Mouse (Mus musculus) erythroblast, adult 5-6 weeks (primary cell): ENCODE results near the gene Atxn7l3. TPM values are rescaled to one million over a fixed set of nuclear protein-coding genes. Genes with fewer than 3 reads are reported as not detected.
"Not testable (repeated sequence)": the region's sequence is repeated elsewhere in the genome, so short reads cannot be mapped to it uniquely, and the experiment has no call there.

Experiments used
- ATAC-seq: replicated peaks from 2 replicates; pipeline ENCODE4 v1.8.0; 2016; ENCODE audit warnings: moderate number of reproducible peaks, mild to moderate bottlenecking, moderate TSS enrichment, inconsistent platforms; ENCODE audit not compliant: poor library complexity, low FRiP score, severe bottlenecking
- total RNA-seq, 2 experiments: library from RNA; stranded (forward) in 1 of 2; stranded (reverse) in 1 of 2; fragments of 150-400 nt in 1 of 2; fragments of 200-764, 138-1000 nt in 1 of 2; gene quantifications; 2 replicates each; pipeline versions ENCODE4 v1.2.3 to v1.2.4; 2015 to 2017; ENCODE audit warnings: low replicate concordance in 2 of 2

The Atxn7l3 gene
- total RNA-seq, 2 experiments from 2014 or later: 5.7 to 6.3 TPM

DNA sequence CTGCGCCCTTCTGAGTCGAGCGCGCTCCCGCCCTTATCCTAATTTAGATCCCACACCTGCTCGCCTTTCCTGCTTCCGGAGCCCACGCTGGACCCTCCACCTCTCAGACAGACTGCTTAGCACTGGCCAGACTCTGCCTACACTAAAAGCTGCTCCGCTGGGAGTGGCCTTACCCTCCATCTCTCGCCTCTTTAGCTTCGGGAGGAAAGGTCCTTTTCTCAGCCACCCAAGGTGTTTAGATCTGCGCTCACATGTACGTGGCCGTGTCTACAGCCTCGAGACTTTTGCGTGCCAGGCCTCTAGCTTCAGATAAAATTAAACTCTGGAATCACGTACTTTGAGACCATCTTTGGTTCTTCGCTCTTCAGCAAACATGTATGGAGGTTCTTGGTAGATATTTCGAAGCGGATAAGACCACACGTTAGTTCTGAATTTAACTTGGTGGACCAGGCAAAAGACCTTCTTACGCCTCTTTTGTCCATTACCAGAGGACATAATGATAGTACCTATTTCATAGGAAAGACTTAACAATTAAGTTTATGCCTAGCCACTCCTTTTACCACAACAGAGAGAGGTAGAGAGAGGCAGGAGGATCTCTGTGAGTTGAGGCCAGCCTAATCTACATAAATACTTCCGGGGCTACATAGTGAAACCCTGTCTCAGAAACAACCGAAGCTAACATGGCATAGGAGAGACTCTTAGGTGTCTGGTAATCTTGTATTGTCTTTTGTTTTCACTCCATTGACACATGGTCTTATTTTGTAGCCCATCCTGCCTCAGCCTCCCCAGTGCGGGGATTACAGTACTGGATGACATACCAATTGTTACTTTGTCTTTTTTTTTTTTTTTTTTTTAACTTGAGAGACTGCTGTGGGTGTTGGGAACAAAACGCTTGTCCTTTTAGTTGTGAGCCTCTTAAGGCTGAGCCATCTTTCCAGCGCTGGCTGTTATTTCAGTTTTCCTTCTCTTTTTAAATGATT lies 1.4 kb upstream of the Atxn7l3 start:
- ATAC-seq: peak; percentile 31; the same call in 1 of the 2 replicates

DNA sequence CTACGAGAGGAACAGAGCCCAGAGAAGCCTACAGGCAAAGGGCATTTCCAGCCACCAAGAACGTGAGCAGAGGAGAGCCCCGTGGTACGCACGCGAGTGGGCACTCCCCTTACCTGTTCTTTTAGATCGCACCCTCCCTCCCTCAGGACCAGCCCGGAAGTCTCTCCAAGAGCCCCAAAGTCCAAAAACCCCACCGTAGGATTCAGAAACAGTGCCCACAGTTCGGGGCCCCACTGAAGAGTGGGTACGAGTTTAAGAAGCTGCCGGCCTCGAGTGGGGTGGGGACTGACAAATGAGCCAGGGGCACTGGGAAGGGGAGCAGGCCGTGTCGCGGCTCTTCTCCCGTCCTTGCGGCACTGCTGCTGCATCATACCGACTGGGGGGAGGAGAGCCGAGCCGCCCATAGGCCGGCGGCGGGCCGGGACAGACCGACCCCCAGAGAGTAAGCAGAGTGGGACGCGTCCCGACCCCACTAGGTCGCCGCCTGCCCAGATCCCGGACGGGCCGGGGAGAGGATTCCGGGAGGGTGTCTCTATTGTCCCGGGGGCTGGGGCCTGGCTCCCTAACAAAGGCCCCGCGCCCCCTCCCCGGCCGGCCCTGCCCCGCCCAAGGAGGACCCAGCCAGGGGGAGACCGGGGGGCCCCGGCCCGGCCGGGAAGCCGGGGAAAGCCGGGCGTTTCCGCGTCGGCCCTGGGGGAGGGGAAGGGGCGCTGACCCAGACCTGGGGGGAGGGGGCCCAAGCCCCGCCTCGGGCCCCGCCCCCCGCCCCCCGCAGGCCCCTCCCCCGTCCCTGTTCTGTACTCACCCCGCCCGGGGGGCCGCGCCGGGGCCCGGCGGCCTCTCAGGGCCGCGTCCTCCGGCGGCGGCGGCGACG lies 596 bp downstream of the Atxn7l3 start:
- ATAC-seq: peak; percentile 3; the same call in 1 of the 2 replicates

DNA sequence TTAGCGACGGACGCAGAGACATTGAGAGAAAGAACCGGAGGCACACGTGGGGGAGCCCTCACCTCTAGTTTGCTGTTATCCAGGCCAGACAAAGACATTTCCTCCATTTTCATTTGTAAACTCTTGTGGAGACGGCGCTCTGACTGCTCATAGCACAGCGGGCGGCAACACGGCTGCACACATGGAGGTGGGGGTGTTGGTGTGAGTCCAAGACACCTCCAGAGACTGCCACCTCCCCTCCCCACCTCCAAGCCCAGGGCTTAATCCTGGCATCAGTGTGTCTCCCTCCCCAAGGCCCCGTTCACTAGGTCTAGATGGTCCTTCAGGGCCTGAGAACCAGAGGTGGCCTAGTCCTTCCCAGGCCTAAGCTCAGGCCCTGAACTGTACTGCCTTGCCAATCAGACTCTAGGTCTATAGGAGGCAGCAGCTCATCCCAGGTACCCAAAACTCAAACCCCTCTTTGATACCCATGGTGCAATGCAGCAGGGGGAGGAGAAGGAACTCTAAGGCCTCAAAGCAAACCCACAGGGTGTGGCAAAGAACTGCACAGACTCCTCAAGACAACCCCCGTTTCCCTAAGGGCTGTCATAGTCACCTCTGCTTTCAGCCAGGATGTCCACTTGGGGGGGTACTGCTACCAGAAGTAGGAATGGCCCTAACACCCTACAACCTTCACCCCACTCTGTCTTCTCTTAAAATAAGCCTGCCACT lies 1.4 kb downstream of the Atxn7l3 start:
- no peak for ATAC-seq

DNA sequence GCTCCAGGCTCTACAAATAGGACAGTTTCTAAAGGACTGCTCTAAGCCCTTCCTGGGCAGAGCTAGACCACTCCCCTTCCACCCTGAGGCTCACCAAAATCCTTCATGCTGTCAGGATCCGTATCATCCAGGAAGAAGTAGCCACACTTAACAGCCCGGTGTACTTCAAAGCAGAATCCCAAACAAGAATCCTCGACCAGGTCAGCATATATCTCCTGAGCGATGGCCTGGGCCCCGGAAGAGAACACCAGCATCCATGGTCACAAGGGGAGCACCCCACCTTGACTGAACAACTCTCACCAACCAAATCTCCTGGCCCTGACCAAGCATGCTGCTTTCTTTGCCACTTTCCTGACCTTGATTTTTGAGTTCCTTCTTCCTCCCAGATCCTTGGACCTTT lies 2.0 kb downstream of the Atxn7l3 start:
- no peak for ATAC-seq

DNA sequence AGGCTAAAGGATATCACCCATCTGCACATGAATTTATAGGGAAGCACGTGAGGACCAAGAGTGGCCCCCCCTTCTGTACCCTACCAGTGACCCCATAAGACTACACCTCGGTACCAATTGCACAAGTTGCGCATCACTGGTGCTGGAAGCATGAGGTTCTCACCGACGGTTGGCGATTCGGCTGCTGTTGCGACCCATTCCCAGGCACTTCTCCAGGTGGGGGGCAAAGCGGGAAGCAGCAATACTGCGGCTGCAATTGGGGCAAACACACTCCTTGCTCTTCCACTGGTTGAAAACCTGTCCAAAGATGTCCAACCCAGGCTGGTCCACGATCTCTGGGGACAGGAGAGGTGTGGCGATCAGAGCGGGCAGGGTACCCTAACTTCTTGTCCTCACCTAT lies 2.5 kb downstream of the Atxn7l3 start:
- no peak for ATAC-seq

DNA sequence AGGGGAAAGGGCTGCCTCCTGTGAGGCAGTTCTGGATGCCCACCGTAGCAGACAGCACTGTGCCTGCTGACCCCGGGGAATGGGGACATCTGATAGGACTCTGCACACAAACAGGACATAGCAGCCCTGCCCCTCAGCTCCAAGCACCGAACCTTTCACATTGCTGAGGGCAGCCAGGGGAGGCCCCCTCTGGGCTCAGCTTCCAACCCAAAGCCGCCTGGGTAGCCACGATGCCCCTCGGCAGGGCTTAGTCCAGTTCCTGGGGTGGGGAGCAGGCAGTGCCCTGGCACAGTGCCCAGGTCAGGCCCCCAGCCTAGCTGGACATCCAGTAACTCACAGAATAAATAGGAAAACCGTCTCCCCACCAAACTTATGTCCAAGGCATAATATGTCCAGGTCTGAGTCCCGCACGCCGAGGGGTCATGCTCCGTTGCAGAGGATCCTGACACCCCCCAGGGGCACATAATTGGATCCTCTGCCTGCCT lies 5.3 kb downstream of the Atxn7l3 start:
- no peak for ATAC-seq

DNA sequence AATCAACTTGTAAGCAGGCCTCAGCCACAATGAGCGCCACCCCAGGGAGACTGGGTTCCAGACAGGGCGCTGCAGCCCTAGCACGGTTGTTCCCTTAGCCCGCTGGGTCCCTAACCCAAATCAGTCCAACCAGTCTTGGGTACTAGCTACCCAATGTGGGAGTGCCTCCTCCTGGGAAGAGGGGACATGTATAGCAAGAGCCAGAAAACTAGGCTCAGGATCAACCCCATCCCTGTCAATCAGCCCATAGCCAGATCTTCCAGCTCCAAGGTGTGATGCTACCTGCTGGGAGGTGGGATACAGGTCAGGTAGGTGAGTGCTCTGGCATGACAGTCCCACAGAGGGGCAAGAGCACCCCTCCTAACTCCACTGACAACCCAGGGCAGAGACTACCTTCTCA lies 6.3 kb downstream of the Atxn7l3 start:
- no peak for ATAC-seq

DNA sequence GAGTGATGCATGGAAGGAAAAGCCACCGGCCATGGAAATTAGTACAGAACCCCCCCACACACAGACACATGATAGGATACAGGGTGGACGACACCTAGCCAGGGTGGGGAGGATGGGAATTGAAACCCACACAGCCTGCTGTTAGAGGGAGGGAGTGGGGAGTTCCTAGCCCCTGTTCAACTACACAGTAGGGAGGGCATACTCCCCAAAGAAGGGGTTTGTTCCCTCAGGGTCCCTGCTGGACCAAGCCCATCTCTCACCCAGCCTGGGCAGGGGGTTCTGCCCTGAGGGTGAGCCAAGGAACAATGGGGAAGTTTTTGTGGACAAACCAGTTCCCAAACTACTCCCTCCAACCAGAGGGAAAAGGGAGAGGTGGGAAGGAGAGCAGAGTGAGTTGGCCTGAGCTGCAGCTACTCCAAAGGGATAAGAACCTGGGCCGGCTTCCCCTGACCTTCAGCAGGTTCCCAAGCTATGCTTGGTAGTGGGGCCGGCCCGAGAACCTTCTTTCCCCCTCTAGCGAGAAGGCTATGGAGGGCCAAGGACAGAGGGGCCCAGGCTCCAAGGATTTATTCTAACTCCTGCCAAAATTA lies 6.8 kb downstream of the Atxn7l3 start:
- no peak for ATAC-seq

DNA sequence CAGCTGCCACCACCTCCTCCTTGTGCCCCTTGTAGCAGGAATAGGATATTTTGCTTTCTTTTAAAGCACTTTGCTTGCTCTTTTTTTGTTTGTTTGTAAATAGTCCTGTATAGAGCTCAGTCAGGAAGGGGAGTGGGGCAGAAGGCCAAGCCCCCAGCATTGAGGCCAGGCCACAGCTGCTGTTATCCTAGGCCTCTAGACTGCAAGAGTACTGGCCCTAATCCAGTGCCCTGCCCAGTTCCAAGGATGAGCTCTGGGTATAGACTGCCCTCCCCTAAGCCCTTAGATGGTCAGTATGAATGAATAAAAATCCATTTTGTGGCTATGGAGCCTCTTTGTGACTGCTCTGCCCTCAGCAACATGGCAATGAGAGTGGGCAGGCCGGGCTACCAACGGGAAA lies 7.5 kb downstream of the Atxn7l3 start:
- ATAC-seq: no peak

DNA sequence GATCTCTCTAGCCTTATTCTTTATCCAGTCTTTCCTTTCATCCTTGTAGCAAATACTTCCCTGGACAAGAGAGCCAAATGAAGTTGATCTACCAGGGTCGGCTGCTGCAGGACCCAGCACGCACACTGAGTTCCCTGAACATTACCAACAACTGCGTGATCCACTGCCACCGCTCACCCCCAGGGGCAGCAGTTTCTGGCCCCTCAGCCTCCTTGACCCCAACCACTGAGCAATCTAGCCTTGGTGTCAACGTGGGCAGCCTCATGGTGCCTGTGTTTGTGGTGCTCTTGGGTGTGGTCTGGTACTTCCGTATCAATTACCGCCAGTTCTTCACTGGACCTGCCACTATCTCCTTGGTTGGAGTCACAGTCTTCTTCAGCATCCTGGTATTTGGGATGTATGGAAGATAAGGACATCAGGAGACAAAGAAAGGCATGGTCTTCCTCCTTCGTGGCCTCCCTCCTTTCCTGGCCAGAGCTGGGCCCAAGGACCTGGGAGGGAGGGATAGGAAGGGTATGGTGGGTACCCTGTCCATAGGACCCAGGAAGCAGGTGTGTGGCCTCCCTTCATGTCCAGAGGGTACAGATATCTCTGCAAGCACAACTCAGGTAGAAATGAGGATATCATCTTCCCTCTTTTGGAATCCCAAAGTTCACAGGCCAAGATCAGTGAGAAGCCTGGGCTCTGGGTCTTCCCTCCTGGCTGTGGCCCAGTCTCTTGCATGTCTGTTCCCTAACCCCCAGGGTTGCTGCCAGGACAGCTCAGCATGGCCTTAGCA lies 8.2 kb downstream of the Atxn7l3 start:
- 0 out of 2 replicates have a peak, but pooled peaks have one; percentile 28 for ATAC-seq

DNA sequence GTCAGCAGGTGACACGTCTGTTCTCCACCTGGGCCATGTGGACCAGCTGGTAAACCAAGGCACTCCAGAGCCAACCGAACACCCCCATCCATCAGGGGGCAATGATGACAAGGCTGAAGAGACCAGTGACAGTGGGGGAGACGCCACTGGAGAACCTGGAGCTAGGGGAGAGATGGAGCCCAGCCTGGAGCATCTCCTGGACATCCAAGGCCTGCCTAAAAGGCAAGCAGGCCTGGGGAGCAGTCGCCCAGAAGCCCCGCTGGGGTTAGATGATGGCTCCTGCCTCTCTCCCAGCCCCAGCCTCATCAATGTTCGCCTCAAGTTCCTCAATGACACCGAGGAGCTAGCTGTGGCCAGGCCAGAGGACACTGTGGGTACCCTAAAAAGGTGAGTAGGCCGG lies 8.9 kb downstream of the Atxn7l3 start:
- ATAC-seq: no peak

DNA sequence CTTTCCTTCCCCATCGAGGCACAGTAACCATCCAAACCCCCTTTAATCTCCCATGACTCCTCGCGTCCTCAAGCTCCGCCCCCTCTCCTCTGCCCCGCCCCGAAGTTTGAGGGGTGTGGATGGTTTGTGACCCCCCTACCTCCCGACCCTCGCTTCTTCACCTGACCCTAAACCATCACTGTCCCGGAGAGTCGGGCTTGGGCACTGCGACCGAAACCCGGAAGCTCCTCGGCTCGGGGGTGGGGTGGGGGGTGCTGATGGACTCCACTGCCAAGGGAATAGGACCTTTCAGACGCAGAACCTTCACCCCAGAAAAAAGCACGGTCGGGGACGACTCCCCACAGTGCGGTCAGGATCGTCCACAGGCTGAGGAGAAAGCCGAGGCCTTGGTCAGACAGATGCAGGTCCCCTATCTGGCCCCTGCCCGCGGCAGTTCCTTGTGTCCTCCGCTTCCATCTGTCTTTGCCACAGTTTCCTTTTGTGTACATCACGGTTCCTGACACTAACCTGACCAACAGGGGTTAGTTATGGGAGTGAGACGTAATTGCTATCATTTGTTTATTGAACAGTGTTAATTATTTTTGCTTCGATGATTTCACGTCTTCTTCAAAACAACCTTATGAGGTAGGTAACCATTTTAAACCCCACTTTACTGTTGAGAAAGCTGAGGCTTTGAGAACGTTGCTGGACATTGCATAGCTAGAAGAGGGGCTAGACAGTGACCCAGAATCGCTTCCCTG lies 11.2 kb downstream of the Atxn7l3 start:
- peak; percentile 75 for ATAC-seq

DNA sequence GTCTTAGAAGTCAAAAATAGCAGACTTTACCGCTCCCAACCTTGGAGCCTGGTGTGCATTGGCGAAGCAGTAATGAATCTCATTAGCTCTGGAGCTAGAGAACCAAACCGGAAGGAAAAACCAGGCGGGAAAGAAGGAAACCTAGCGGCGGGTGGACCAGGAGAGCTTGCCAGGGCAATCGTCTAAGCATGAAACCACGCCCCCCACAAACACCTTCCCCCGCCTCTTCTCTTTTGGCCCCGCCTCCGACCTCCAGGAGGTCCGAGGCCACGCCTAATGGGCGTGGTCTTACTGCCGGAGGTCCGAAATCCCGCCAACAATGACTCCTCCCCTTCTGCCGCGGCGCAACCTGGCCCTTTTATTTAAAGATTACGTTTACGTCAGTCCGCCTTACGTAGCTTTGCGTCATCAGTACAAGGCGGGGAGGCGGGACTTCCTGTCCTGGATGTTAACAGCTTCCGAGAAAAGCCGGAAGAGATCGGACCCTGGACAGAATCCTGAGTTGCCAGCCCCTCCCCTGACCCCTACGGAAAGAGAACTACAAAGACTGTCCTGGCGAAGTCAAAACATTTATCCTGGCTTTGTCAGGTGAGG lies 11.8 kb downstream of the Atxn7l3 start, which contains the start of gene Tmub2:
Tmub2 (plus strand) TSS at position 431 of the 594 bp plus-strand sequence.
- peak; percentile 90 for ATAC-seq

DNA sequence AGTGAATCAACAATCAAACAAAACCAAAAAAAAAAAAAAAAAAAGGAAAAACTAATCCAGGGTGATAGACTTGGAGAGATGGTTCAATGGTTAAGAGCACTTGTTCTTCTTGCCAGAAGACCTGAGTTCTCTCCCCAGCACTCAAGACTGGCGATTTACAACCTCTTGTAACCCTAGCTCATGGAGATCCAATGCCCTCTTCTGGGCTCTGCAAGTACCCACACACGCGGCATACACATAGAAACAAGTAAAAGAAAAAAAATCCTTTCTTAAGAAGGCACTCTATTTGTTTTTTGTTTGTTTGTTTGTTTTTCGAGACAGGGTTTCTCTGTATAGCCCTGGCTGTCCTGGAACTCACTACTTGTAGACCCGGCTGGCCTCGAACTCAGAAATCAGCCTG lies 12.5 kb downstream of the Atxn7l3 start:
- ATAC-seq: no peak

DNA sequence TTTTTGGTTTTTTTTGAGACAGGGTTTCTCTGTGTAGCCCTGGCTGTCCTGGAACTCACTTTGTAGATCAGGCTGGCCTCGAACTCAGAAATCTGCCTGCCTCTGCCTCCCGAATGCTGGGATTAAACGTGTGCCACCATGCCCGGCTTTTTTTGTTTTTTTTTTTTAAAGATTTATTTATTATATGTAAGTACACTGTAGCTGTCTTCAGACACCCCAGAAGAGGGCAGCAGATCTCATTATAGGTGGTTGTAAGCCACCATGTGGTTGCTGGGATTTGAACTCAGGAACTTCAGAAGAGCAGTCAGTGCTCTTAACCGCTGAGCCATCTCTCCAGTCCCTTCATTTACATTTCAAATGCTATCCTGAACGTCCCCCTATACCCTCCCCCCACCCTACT lies 16.2 kb downstream of the Atxn7l3 start:
- not testable (repeated sequence) for ATAC-seq

DNA sequence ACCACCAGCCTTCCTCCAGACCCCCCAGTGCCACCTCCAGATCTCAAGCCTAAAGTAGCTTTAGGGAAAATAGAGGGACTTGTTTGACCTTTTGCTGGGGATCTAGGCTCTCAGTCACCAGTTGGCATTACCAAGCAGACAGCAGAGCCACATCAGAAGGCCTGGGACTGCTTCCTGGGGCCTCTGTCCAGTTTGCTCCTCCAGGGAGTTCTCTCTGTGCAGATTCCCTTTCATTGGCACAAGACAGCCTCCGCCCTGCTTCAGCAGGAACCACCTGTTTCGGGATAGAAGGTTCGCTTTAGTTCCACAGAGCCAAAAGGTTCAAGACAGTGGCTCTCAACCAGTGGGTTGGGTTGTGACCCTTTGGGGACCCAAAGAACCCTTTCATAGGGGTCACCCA lies 16.8 kb downstream of the Atxn7l3 start:
- ATAC-seq: no peak

DNA sequence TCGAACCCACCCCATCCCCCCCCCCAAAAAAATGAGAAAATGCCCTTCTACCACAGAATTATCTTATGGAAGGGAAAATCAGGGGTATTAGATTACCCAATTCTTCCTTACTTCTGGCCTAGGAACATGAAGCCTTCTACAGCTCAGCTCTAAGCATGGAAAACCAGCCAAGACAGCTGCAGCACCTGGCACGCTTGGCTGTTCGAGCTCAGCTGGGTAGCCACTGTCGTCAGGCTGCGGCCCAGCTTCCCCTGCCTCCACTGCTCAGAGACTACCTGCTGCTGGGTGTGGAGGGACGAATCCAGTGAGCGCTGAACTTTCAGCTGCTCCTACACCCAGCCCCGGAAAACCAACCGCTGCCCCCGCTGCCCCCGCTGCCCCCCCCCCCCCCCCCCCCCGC lies 18.7 kb downstream of the Atxn7l3 start:
- no peak for ATAC-seq
